25 mouse cellular contexts compared by ENCODE assay signal in the genomic region with DNA sequence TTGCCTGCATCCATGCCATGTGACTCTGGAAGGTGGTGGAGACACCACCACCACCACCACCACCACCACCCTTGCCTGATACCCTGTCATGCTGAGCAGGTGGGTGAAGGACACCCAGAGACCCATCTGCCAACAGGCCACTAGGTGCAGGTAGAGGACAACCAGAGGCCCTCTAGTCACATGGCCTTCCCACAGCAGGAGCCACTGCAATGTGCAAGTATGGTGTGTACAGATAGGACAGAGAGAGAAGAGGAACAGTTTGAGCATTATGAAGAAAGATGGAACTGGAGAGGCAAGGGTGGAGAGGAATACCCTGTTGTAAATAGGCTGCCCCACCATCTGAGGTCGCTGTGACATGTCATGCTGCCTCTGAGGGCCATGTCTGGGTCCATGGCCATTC. TPM values are rescaled to one million over a fixed set of nuclear protein-coding genes. Genes with fewer than 3 reads are reported as not detected.
DNase-seq lines count a peak whose midpoint lies in the region; ATAC-seq and TF ChIP-seq lines count a peak whose summit lies in the region.
"Had no signal": no experiment of that assay in that cellular context is flagged by ENCODE, and none has a peak within 500 bp of the region (broad histone marks: within the 10 kb centered on the region; RNA-seq: fewer than 3 reads in every experiment).

No protein-coding gene starts in this region.

- peak; percentile 78 for DNase-seq in heart, adult 11 months
- no peak for DNase-seq in heart, embryonic 10.5 days (ENCODE audit: low spot score)
- DNase-seq in kidney, adult 11 months, result peak; percentile 4
- DNase-seq in liver, adult 2 months (ENCODE audit: extremely low read depth, low read depth, low spot score), result peak; percentile 57
- DNase-seq in liver, embryonic 11.5 days (ENCODE audit: low spot score), result no peak
- DNase-seq in liver, embryonic 14.5 days (ENCODE audit: low read depth in 3 of 3, low spot score in 3 of 3), result no peak
- no peak for DNase-seq in spleen, postnatal 10 days (ENCODE audit: low spot score in 2 of 2)
- DNase-seq: adrenal gland, adult 8-10 months; adrenal gland, postnatal 14 days; adrenal gland, postnatal 36 days; B cell, adult 2 months; cerebellum, adult 11-12 months; cerebellum, adult 2 months; cerebellum, adult 9-10 months; cerebellum, postnatal 10 days; cerebellum, postnatal 25 days had no signal

- H3K9ac ChIP-seq in kidney, embryonic 15.5 days, result no peak overlapping the region
- H3K9ac ChIP-seq in liver, adult 2 months (ENCODE audit: low read depth, low read length), result no peak overlapping the region
- H3K9ac ChIP-seq in liver, embryonic 11.5 days (ENCODE audit: low read depth, low read length), result no peak overlapping the region
- H3K9ac ChIP-seq in liver, embryonic 14.5 days (replicated peaks), result no peak overlapping the region
- H3K9ac ChIP-seq: embryonic facial prominence, embryonic 12.5 days; forebrain, embryonic 13.5 days had no signal

- H3K27ac ChIP-seq in heart, embryonic 10.5 days, result no peak overlapping the region
- no peak overlapping the region for H3K27ac ChIP-seq in kidney, embryonic 15.5 days
- H3K27ac ChIP-seq in liver, adult 2 months (replicated peaks; ENCODE audit: insufficient read depth, low read depth, low read length), result no peak overlapping the region
- no peak overlapping the region for H3K27ac ChIP-seq in liver, embryonic 11.5 days (ENCODE audit: low read depth, low read length)
- no peak overlapping the region for H3K27ac ChIP-seq in liver, embryonic 14.5 days
- H3K27ac ChIP-seq: embryonic facial prominence, embryonic 10.5 days; embryonic facial prominence, embryonic 12.5 days; forebrain, embryonic 13.5 days had no signal

- no peak for TF ChIP-seq POLR2A in liver, adult 2 months (IDR thresholded peaks at IDR 0.05; ENCODE audit: extremely low read depth, insufficient read depth, low read length)

- ATAC-seq in kidney, embryonic 15.5 days (replicated peaks; ENCODE audit: low FRiP score), result no peak
- ATAC-seq in liver, embryonic 11.5 days (replicated peaks; ENCODE audit: low FRiP score), result no peak
- ATAC-seq in liver, embryonic 14.5 days (ENCODE audit: insufficient read depth), result no peak
- ATAC-seq: activated CD4-positive, CD25-positive, alpha-beta regulatory T cell, adult 4 months; CD4-positive, CD25-positive, alpha-beta regulatory T cell, adult 4 months; forebrain, embryonic 13.5 days; Patski had no signal

- H3K4me3 ChIP-seq in heart, embryonic 10.5 days, result no peak overlapping the region
- no peak overlapping the region for H3K4me3 ChIP-seq in kidney, embryonic 15.5 days (replicated peaks)
- no peak overlapping the region for H3K4me3 ChIP-seq in liver, adult 2 months (ENCODE audit: insufficient read depth, low read depth, low read length)
- H3K4me3 ChIP-seq in liver, embryonic 11.5 days (ENCODE audit: low read depth, low read length), result no peak overlapping the region
- no peak overlapping the region for H3K4me3 ChIP-seq in liver, embryonic 14.5 days (ENCODE audit: insufficient read depth in 1 of 2, low read depth in 2 of 2, low read length in 2 of 2)
- H3K4me3 ChIP-seq: embryonic facial prominence, embryonic 10.5 days; embryonic facial prominence, embryonic 12.5 days; forebrain, embryonic 13.5 days had no signal

- no peak for TF ChIP-seq EP300 in liver, embryonic 14.5 days (IDR thresholded peaks at IDR 0.05; ENCODE audit: low read depth)

- H3K9me3 ChIP-seq in heart, embryonic 10.5 days, result no peaks in the 10 kb centered on the region
- no peaks in the 10 kb centered on the region for H3K9me3 ChIP-seq in kidney, embryonic 15.5 days (replicated peaks)
- no peaks in the 10 kb centered on the region for H3K9me3 ChIP-seq in liver, embryonic 11.5 days (ENCODE audit: control insufficient read depth, low read length)
- H3K9me3 ChIP-seq in liver, embryonic 14.5 days (ENCODE audit: control insufficient read depth, low read length), result no peaks in the 10 kb centered on the region
- H3K9me3 ChIP-seq: embryonic facial prominence, embryonic 10.5 days; embryonic facial prominence, embryonic 12.5 days; forebrain, embryonic 13.5 days had no signal

- H3K4me1 ChIP-seq in heart, embryonic 10.5 days, result peaks cover 9% of the 10 kb centered on the region
- H3K4me1 ChIP-seq in kidney, embryonic 15.5 days, result peaks cover 46% of the 10 kb centered on the region
- peaks cover 19% of the 10 kb centered on the region for H3K4me1 ChIP-seq in liver, adult 2 months (ENCODE audit: control insufficient read depth, insufficient read depth, low read length)
- H3K4me1 ChIP-seq in liver, embryonic 11.5 days (replicated peaks; ENCODE audit: control insufficient read depth, insufficient read depth, low read length), result no peaks in the 10 kb centered on the region
- peaks cover 0 to 5% of the 10 kb centered on the region in 2 experiments; a peak in 1 of 4 replicates for H3K4me1 ChIP-seq in liver, embryonic 14.5 days (replicated peaks; ENCODE audit: control insufficient read depth in 2 of 2, insufficient read depth in 2 of 2, low read length in 1 of 2)

- no peak overlapping the region for H3K4me2 ChIP-seq in kidney, embryonic 15.5 days
- no peak overlapping the region for H3K4me2 ChIP-seq in liver, embryonic 11.5 days
- H3K4me2 ChIP-seq in liver, embryonic 14.5 days (ENCODE audit: low read depth), result no peak overlapping the region
- H3K4me2 ChIP-seq: embryonic facial prominence, embryonic 12.5 days; forebrain, embryonic 13.5 days had no signal

- peak; percentile 41 for TF ChIP-seq CTCF in liver, adult 2 months (IDR thresholded peaks at IDR 0.05; ENCODE audit: low read depth, low read length)
- 0 out of 2 replicates have a peak, but pooled peaks have one; percentile 2 for TF ChIP-seq CTCF in liver, embryonic 14.5 days (IDR thresholded peaks at IDR 0.05; ENCODE audit: low read depth)

- no peaks in the 10 kb centered on the region for H3K79me2 ChIP-seq in liver, adult 2 months (ENCODE audit: control insufficient read depth, insufficient read depth, low read length)

- H3K36me3 ChIP-seq in heart, embryonic 10.5 days, result no peaks in the 10 kb centered on the region
- no peaks in the 10 kb centered on the region for H3K36me3 ChIP-seq in kidney, embryonic 15.5 days
- no peaks in the 10 kb centered on the region for H3K36me3 ChIP-seq in liver, adult 2 months (ENCODE audit: control insufficient read depth, insufficient read depth, low read length)
- no peaks in the 10 kb centered on the region for H3K36me3 ChIP-seq in liver, embryonic 11.5 days (ENCODE audit: control insufficient read depth, insufficient read depth, low read length)
- H3K36me3 ChIP-seq in liver, embryonic 14.5 days (replicated peaks; ENCODE audit: control insufficient read depth, insufficient read depth, low read depth), result no peaks in the 10 kb centered on the region
- H3K36me3 ChIP-seq: embryonic facial prominence, embryonic 10.5 days; embryonic facial prominence, embryonic 12.5 days; G1E had no signal

- peaks cover 28% of the 10 kb centered on the region for H3K27me3 ChIP-seq in heart, embryonic 10.5 days (ENCODE audit: insufficient read depth, poor library complexity, severe bottlenecking)
- peaks cover 14% of the 10 kb centered on the region; the same call in 1 of the 2 replicates for H3K27me3 ChIP-seq in kidney, embryonic 15.5 days
- no peaks in the 10 kb centered on the region for H3K27me3 ChIP-seq in liver, adult 2 months (ENCODE audit: control insufficient read depth, insufficient read depth, low read length)
- peaks cover 30% of the 10 kb centered on the region for H3K27me3 ChIP-seq in liver, embryonic 11.5 days (replicated peaks; ENCODE audit: control insufficient read depth, insufficient read depth, low read length)
- H3K27me3 ChIP-seq in liver, embryonic 14.5 days (ENCODE audit: control insufficient read depth, insufficient read depth, low read length), result peaks cover 19% of the 10 kb centered on the region
- H3K27me3 ChIP-seq: CH12.LX, Patski had no signal

- 55% methylated on average over 1 of the region's 1 CpGs for WGBS in heart, embryonic 10.5 days
- 75% methylated on average over 1 of the region's 1 CpGs for WGBS in kidney, embryonic 15.5 days
- 36% methylated on average over 1 of the region's 1 CpGs for WGBS in liver, adult 2 months
- WGBS in liver, embryonic 11.5 days, result 52% methylated on average over 1 of the region's 1 CpGs
- WGBS in liver, embryonic 14.5 days (ENCODE audit: insufficient replicate concordance), result 33% methylated on average over 1 of the region's 1 CpGs

RNA-seq across cellular contexts. Expression of a gene that starts 3.9 kb away (rescaled TPM):
- polyA plus RNA-seq in heart, embryonic 10.5 days (2016; fragmentation: Nextera tagmentation; extraction: Ambion mirVana), result 1.4 and 1.9 TPM in 2 replicates
- 10.5 and 17.0 TPM in 2 replicates for polyA plus RNA-seq in kidney, embryonic 15.5 days (2015; fragmentation: Nextera tagmentation; extraction: Ambion mirVana)
- 35.8 and 56.6 TPM in 2 replicates for total RNA-seq in liver, adult 2 months (2014; rRNA removed)
- polyA plus RNA-seq in liver, adult 2 months (2012; rRNA removed), result 9.9 and 11.8 TPM in 2 replicates
- 3.6 and 4.0 TPM in 2 replicates for polyA plus RNA-seq in liver, embryonic 11.5 days (2014; fragmentation: Nextera tagmentation; extraction: Ambion mirVana)
- 0.96 and 1.6 TPM in 2 replicates for polyA plus RNA-seq in liver, embryonic 14.5 days (2012; rRNA removed)
- polyA plus RNA-seq in liver, embryonic 14.5 days (2014; fragmentation: Nextera tagmentation; extraction: Ambion mirVana), result 2.1 and 3.6 TPM in 2 replicates
- total RNA-seq: CH12.LX had no signal
- polyA plus RNA-seq: activated CD4-positive, CD25-positive, alpha-beta regulatory T cell, adult 4 months; CD4-positive, CD25-positive, alpha-beta regulatory T cell, adult 4 months; G1E had no signal

Comparison
In these comparisons a context has a peak if more than half of its experiments do, and no peak if none do; other contexts are left out.
1. DNase-seq: peak in heart, adult 11 months (single experiment), kidney, adult 11 months (single experiment) and liver, adult 2 months (single experiment); none in heart, embryonic 10.5 days (single experiment), liver, embryonic 11.5 days (single experiment), liver, embryonic 14.5 days (0 of 3) and spleen, postnatal 10 days (0 of 2).